Mouse (Mus musculus): ENCODE measurements around the gene Gm19684. TPM values are rescaled to one million over a fixed set of nuclear protein-coding genes. Genes with fewer than 3 reads are reported as not detected.
A peak's percentile ranks its signal among the peaks of the same experiment; 100 is the strongest.
"Not testable (repeated sequence)": the region's sequence is repeated elsewhere in the genome, so short reads cannot be mapped to it uniquely, and the experiment has no call there.

The Gm19684 gene
- polyA plus RNA-seq, 1 experiment from 2014 or later, result not detected

GRCm38 (mm10) chr17:36093936-36094335, 27.5 kb upstream of the Gm19684 start:
- 26% methylated on average over 3 of the region's 3 CpGs for WGBS
- no peak for DNase-seq (ENCODE audit: low spot score)

GRCm38 (mm10) chr17:36099603-36100002, 21.9 kb upstream of the Gm19684 start:
- not testable (repeated sequence) for ATAC-seq (ENCODE audit: insufficient read depth, low FRiP score, low TSS enrichment); H3K4me2 ChIP-seq (ENCODE audit: low read depth); H3K27me3 ChIP-seq (ENCODE audit: control insufficient read depth, insufficient read depth, low read length); H3K4me3 ChIP-seq (ENCODE audit: low read depth, low read length); H3K4me1 ChIP-seq (ENCODE audit: control insufficient read depth, insufficient read depth, low read length); H3K9me3 ChIP-seq (ENCODE audit: control insufficient read depth, low read length); H3K9ac ChIP-seq (ENCODE audit: low read length); H3K36me3 ChIP-seq (ENCODE audit: control insufficient read depth, insufficient read depth, low read length); H3K27ac ChIP-seq (ENCODE audit: low read depth, low read length); DNase-seq (ENCODE audit: low spot score)
- WGBS, result 57% methylated on average over 2 of the region's 2 CpGs

More at GRCm38 (mm10) chr17:36093936-36094335, 27.5 kb upstream of the Gm19684 start:
- Histone ChIP-seq H3K36me3 (ENCODE audit: control insufficient read depth, insufficient read depth, low read length) (no peaks in the 10 kb centered on the region), H3K4me3 (ENCODE audit: low read depth, low read length) (no peak overlapping the region), H3K9me3 (ENCODE audit: control insufficient read depth, low read length) (no peaks in the 10 kb centered on the region), H3K4me1 (ENCODE audit: control insufficient read depth, insufficient read depth, low read length) (no peaks in the 10 kb centered on the region), H3K27me3 (ENCODE audit: control insufficient read depth, insufficient read depth, low read length) (no peaks in the 10 kb centered on the region), H3K9ac (ENCODE audit: low read length) (no peak overlapping the region), H3K27ac (ENCODE audit: low read depth, low read length) (no peak overlapping the region), H3K4me2 (ENCODE audit: low read depth) (no peak overlapping the region)
- no peak for ATAC-seq (ENCODE audit: insufficient read depth, low FRiP score, low TSS enrichment)

GRCm38 (mm10) chr17:36102091-36102490, 19.4 kb upstream of the Gm19684 start:
- not testable (repeated sequence) for H3K4me2 ChIP-seq (ENCODE audit: low read depth); DNase-seq (ENCODE audit: low spot score); H3K27ac ChIP-seq (ENCODE audit: low read depth, low read length); H3K36me3 ChIP-seq (ENCODE audit: control insufficient read depth, insufficient read depth, low read length); H3K9me3 ChIP-seq (ENCODE audit: control insufficient read depth, low read length); H3K4me1 ChIP-seq (ENCODE audit: control insufficient read depth, insufficient read depth, low read length); H3K27me3 ChIP-seq (ENCODE audit: control insufficient read depth, insufficient read depth, low read length); ATAC-seq (ENCODE audit: insufficient read depth, low FRiP score, low TSS enrichment); H3K9ac ChIP-seq (ENCODE audit: low read length); H3K4me3 ChIP-seq (ENCODE audit: low read depth, low read length)
- WGBS, result 93% methylated on average over 11 of the region's 12 CpGs

GRCm38 (mm10) chr17:36110129-36110528, 11.3 kb upstream of the Gm19684 start:
- not testable (repeated sequence) for DNase-seq (ENCODE audit: low spot score); H3K27me3 ChIP-seq (ENCODE audit: control insufficient read depth, insufficient read depth, low read length); H3K4me2 ChIP-seq (ENCODE audit: low read depth); H3K36me3 ChIP-seq (ENCODE audit: control insufficient read depth, insufficient read depth, low read length); ATAC-seq (ENCODE audit: insufficient read depth, low FRiP score, low TSS enrichment); H3K27ac ChIP-seq (ENCODE audit: low read depth, low read length); H3K9me3 ChIP-seq (ENCODE audit: control insufficient read depth, low read length); H3K9ac ChIP-seq (ENCODE audit: low read length); H3K4me1 ChIP-seq (ENCODE audit: control insufficient read depth, insufficient read depth, low read length); H3K4me3 ChIP-seq (ENCODE audit: low read depth, low read length)
- WGBS, result 48% methylated on average over 3 of the region's 3 CpGs

- not testable (repeated sequence) for H3K27ac ChIP-seq (ENCODE audit: low read depth, low read length); H3K4me1 ChIP-seq (ENCODE audit: control insufficient read depth, insufficient read depth, low read length); H3K27me3 ChIP-seq (ENCODE audit: control insufficient read depth, insufficient read depth, low read length); H3K9me3 ChIP-seq (ENCODE audit: control insufficient read depth, low read length); H3K36me3 ChIP-seq (ENCODE audit: control insufficient read depth, insufficient read depth, low read length)
- Histone ChIP-seq H3K9ac (ENCODE audit: low read length) (peak overlapping the region; percentile 35; the same call in 1 of the 2 replicates), H3K4me3 (ENCODE audit: low read depth, low read length) (peak overlapping the region; percentile 30), H3K4me2 (ENCODE audit: low read depth) (peak overlapping the region; percentile 40)
- DNase-seq (ENCODE audit: low spot score) (peak; percentile 45), ATAC-seq (ENCODE audit: insufficient read depth, low FRiP score, low TSS enrichment) (0 out of 2 replicates have a peak, but pooled peaks have one; percentile 65)
- WGBS, result 1% methylated on average over 57 of the region's 57 CpGs
Measured at GRCm38 (mm10) chr17:36110641-36111509, 10.6 kb upstream of the Gm19684 start.

GRCm38 (mm10) chr17:36111510-36111868, 10.0 kb upstream of the Gm19684 start:
- Histone ChIP-seq H3K9ac (ENCODE audit: low read length) (peak overlapping the region; percentile 35; the same call in 1 of the 2 replicates), H3K4me3 (ENCODE audit: low read depth, low read length) (peak overlapping the region; percentile 30), H3K4me2 (ENCODE audit: low read depth) (peak overlapping the region; percentile 40)
- H3K4me1 ChIP-seq (ENCODE audit: control insufficient read depth, insufficient read depth, low read length); H3K27ac ChIP-seq (ENCODE audit: low read depth, low read length); H3K36me3 ChIP-seq (ENCODE audit: control insufficient read depth, insufficient read depth, low read length); ATAC-seq (ENCODE audit: insufficient read depth, low FRiP score, low TSS enrichment); H3K9me3 ChIP-seq (ENCODE audit: control insufficient read depth, low read length); H3K27me3 ChIP-seq (ENCODE audit: control insufficient read depth, insufficient read depth, low read length): not testable (repeated sequence)
- peak; percentile 16 for DNase-seq (ENCODE audit: low spot score)
- WGBS, result 2% methylated on average over 10 of the region's 10 CpGs

- H3K36me3 ChIP-seq (ENCODE audit: control insufficient read depth, insufficient read depth, low read length); H3K4me1 ChIP-seq (ENCODE audit: control insufficient read depth, insufficient read depth, low read length); H3K9me3 ChIP-seq (ENCODE audit: control insufficient read depth, low read length); H3K27me3 ChIP-seq (ENCODE audit: control insufficient read depth, insufficient read depth, low read length); H3K27ac ChIP-seq (ENCODE audit: low read depth, low read length); H3K4me3 ChIP-seq (ENCODE audit: low read depth, low read length); H3K9ac ChIP-seq (ENCODE audit: low read length); H3K4me2 ChIP-seq (ENCODE audit: low read depth): not testable (repeated sequence)
- 0 out of 2 replicates have a peak, but pooled peaks have one; percentile 55 for ATAC-seq (ENCODE audit: insufficient read depth, low FRiP score, low TSS enrichment)
- peak; percentile 57 for DNase-seq (ENCODE audit: low spot score)
- WGBS, result 18% methylated on average over 6 of the region's 6 CpGs
Measured at GRCm38 (mm10) chr17:36113979-36114593, 7.4 kb upstream of the Gm19684 start.

- not testable (repeated sequence) for H3K4me2 ChIP-seq (ENCODE audit: low read depth); H3K4me3 ChIP-seq (ENCODE audit: low read depth, low read length); H3K4me1 ChIP-seq (ENCODE audit: control insufficient read depth, insufficient read depth, low read length); ATAC-seq (ENCODE audit: insufficient read depth, low FRiP score, low TSS enrichment); H3K36me3 ChIP-seq (ENCODE audit: control insufficient read depth, insufficient read depth, low read length); H3K27ac ChIP-seq (ENCODE audit: low read depth, low read length); H3K9ac ChIP-seq (ENCODE audit: low read length); H3K9me3 ChIP-seq (ENCODE audit: control insufficient read depth, low read length); H3K27me3 ChIP-seq (ENCODE audit: control insufficient read depth, insufficient read depth, low read length); DNase-seq (ENCODE audit: low spot score)
- 25% methylated on average over 3 of the region's 3 CpGs for WGBS
Measured at GRCm38 (mm10) chr17:36116545-36116944, 4.9 kb upstream of the Gm19684 start.
